Comparison of ENCODE assay signal across 9 mouse cellular contexts in genomic region chr10:128212148-128212547, GRCm38 (mm10). TPM values are rescaled to one million over a fixed set of nuclear protein-coding genes. Genes with fewer than 3 reads are reported as not detected.
A peak's percentile ranks its signal among the peaks of the same experiment; 100 is the strongest.
DNase-seq lines count a peak whose midpoint lies in the region; ATAC-seq and TF ChIP-seq lines count a peak whose summit lies in the region.
"Had no signal": no experiment of that assay in that cellular context is flagged by ENCODE, and none has a peak within 500 bp of the region (broad histone marks: within the 10 kb centered on the region; RNA-seq: fewer than 3 reads in every experiment).

No protein-coding gene starts in this region.

- TF ChIP-seq POLR2A in CH12.LX (IDR thresholded peaks at IDR 0.05; ENCODE audit: low read depth, low read length) = no peak

- peaks cover 17% of the 10 kb centered on the region for H3K27me3 ChIP-seq in heart, embryonic 10.5 days (ENCODE audit: insufficient read depth, poor library complexity, severe bottlenecking)
- H3K27me3 ChIP-seq in CH12.LX (replicated peaks) = no peaks in the 10 kb centered on the region
- peaks cover 3% of the 10 kb centered on the region; the same call in 1 of the 2 replicates for H3K27me3 ChIP-seq in forebrain, embryonic 15.5 days
- H3K27me3 ChIP-seq in liver, embryonic 15.5 days = 0 out of 2 replicates have a peak, but pooled peaks cover 11% of the 10 kb centered on the region

- H3K4me2 ChIP-seq in CH12.LX (ENCODE audit: insufficient read depth, low read depth, poor library complexity, severe bottlenecking) = peak overlapping the region; percentile 80
- H3K4me2 ChIP-seq in forebrain, embryonic 15.5 days (replicated peaks) = peak overlapping the region; percentile 76
- H3K4me2 ChIP-seq in liver, embryonic 15.5 days = peak overlapping the region; percentile 89

- in situ Hi-C loops in CH12.LX (cut with MboI; ENCODE audit: low pct_ligation_motif_present, low pct_unique_long_range_greater_than_20kb, low sequenced_read_pairs) = no loop called here

- H3K9me3 ChIP-seq in heart, embryonic 10.5 days = no peaks in the 10 kb centered on the region
- H3K9me3 ChIP-seq in CH12.LX (replicated peaks; ENCODE audit: low read length) = no peaks in the 10 kb centered on the region
- no peaks in the 10 kb centered on the region for H3K9me3 ChIP-seq in forebrain, embryonic 15.5 days
- H3K9me3 ChIP-seq in liver, embryonic 15.5 days (replicated peaks) = no peaks in the 10 kb centered on the region

- peaks cover 11% of the 10 kb centered on the region; the same call in 1 of the 2 replicates for H3K36me3 ChIP-seq in heart, embryonic 10.5 days
- H3K36me3 ChIP-seq in CH12.LX (replicated peaks in 1 of 2; ENCODE audit: control insufficient read depth in 1 of 2, insufficient read depth in 1 of 2, low read length in 1 of 2) = peaks cover 0 to 20% of the 10 kb centered on the region in 2 experiments
- H3K36me3 ChIP-seq in forebrain, embryonic 15.5 days = no peaks in the 10 kb centered on the region
- H3K36me3 ChIP-seq in liver, embryonic 15.5 days (replicated peaks) = peaks cover 14% of the 10 kb centered on the region; the same call in 1 of the 2 replicates

- TF ChIP-seq EP300 in CH12.LX (IDR thresholded peaks at IDR 0.05; ENCODE audit: low read length) = no peak

- TF ChIP-seq RAD21 in CH12.LX (IDR thresholded peaks at IDR 0.05; ENCODE audit: low read depth, low read length) = no peak

- H3K27ac ChIP-seq in heart, embryonic 10.5 days = peak overlapping the region; percentile 86
- H3K27ac ChIP-seq in CH12.LX (ENCODE audit: insufficient read depth, low read depth) = no peak overlapping the region
- 0 out of 2 replicates have a peak overlapping the region, but pooled peaks have one; percentile 65 for H3K27ac ChIP-seq in forebrain, embryonic 15.5 days (replicated peaks)
- H3K27ac ChIP-seq in liver, embryonic 15.5 days (replicated peaks) = peak overlapping the region; percentile 73

- TF ChIP-seq CTCF in CH12.LX (conservative IDR thresholded peaks at IDR 0.05 in 1 of 2, IDR thresholded peaks at IDR 0.05 in 1 of 2; ENCODE audit: low read depth in 2 of 2, low read length in 2 of 2) = no peak

- H3K79me2 ChIP-seq in CH12.LX (replicated peaks; ENCODE audit: control insufficient read depth, extremely low read depth, insufficient read depth, poor library complexity, severe bottlenecking) = peaks cover 16% of the 10 kb centered on the region

- peak; percentile 16 for ATAC-seq in forebrain, embryonic 15.5 days (replicated peaks)
- no peak for ATAC-seq in liver, embryonic 15.5 days (ENCODE audit: insufficient read depth)

- peak overlapping the region; percentile 55; the same call in 1 of the 2 replicates for H3K9ac ChIP-seq in CH12.LX (ENCODE audit: insufficient read depth, low read depth)
- peak overlapping the region; percentile 55 for H3K9ac ChIP-seq in forebrain, embryonic 15.5 days (replicated peaks)
- H3K9ac ChIP-seq in liver, embryonic 15.5 days = peak overlapping the region; percentile 33

- no peak for DNase-seq in heart, embryonic 10.5 days (ENCODE audit: low spot score)
- DNase-seq in heart, postnatal 25 days (ENCODE audit: low spot score) = no peak
- no peak for DNase-seq in CH12.LX (ENCODE audit: extremely low read depth)
- DNase-seq in thymus, postnatal 14 days = no peak
- DNase-seq in ovary, postnatal 10 days (ENCODE audit: low spot score) = no peak
- no peak for DNase-seq in frontal cortex, postnatal 14 days (ENCODE audit: low spot score in 2 of 2)

- H3K4me1 ChIP-seq in heart, embryonic 10.5 days = peaks cover 16% of the 10 kb centered on the region
- H3K4me1 ChIP-seq in CH12.LX (ENCODE audit: control insufficient read depth in 1 of 2, insufficient read depth in 2 of 2) = peaks cover 6 to 35% of the 10 kb centered on the region in 2 experiments
- H3K4me1 ChIP-seq in forebrain, embryonic 15.5 days = peaks cover 18% of the 10 kb centered on the region
- peaks cover 31% of the 10 kb centered on the region for H3K4me1 ChIP-seq in liver, embryonic 15.5 days (replicated peaks)

- dilution Hi-C loops in CH12.LX (cut with MboI; ENCODE audit: extremely low pct_ligation_motif_present, extremely low pct_unique_long_range_greater_than_20kb, low sequenced_read_pairs) = no loop called here

- intact Hi-C loops in heart, postnatal 25 days (cut with DNase I) = no loop called here

- H3K4me3 ChIP-seq in heart, embryonic 10.5 days = peak overlapping the region; percentile 84
- peak overlapping the region in 2 of 3 experiments; percentile 82 to 96 for H3K4me3 ChIP-seq in CH12.LX (replicated peaks in 1 of 3; ENCODE audit: low read depth in 2 of 3, low read length in 2 of 3, poor library complexity in 1 of 3)
- H3K4me3 ChIP-seq in forebrain, embryonic 15.5 days = peak overlapping the region; percentile 59
- H3K4me3 ChIP-seq in liver, embryonic 15.5 days (replicated peaks) = peak overlapping the region; percentile 70

- 44% methylated on average over 6 of the region's 6 CpGs for WGBS in heart, embryonic 10.5 days
- whole genome bisulfite sequencing in forebrain, embryonic 15.5 days = 55% methylated on average over 6 of the region's 6 CpGs
- 45% methylated on average over 6 of the region's 6 CpGs for WGBS in liver, embryonic 15.5 days (ENCODE audit: insufficient replicate concordance)

TF ChIP-seq in CH12.LX, 34 proteins besides CTCF, POLR2A, EP300 and RAD21 (continues in another document):
- no peak for TF ChIP-seq MAX (IDR thresholded peaks at IDR 0.05; ENCODE audit: low read length)
- no peak for TF ChIP-seq CHD2 (IDR thresholded peaks at IDR 0.05; ENCODE audit: low read length)
- TF ChIP-seq MAFK (IDR thresholded peaks at IDR 0.05; ENCODE audit: insufficient replicate concordance, low read length) = no peak
- no peak for TF ChIP-seq KAT2A (IDR thresholded peaks at IDR 0.05; ENCODE audit: insufficient replicate concordance, low read length)
- peak; percentile 23; the same call in 1 of the 2 replicates for TF ChIP-seq CHD1 (IDR thresholded peaks at IDR 0.05; ENCODE audit: low read depth, low read length)
- TF ChIP-seq ZNF384 (IDR thresholded peaks at IDR 0.05; ENCODE audit: low read depth, low read length) = peak; percentile 68
- no peak for TF ChIP-seq MXI1 (IDR thresholded peaks at IDR 0.05; ENCODE audit: low read depth, low read length)
- no peak for TF ChIP-seq NRF1 (IDR thresholded peaks at IDR 0.05; ENCODE audit: low read depth, low read length)
- TF ChIP-seq RCOR1 (conservative IDR thresholded peaks at IDR 0.05; ENCODE audit: low read depth, low read length) = no peak
- TF ChIP-seq ZKSCAN1 (IDR thresholded peaks at IDR 0.05; ENCODE audit: borderline replicate concordance, low read depth, low read length) = no peak
- no peak for TF ChIP-seq USF2 (conservative IDR thresholded peaks at IDR 0.05; ENCODE audit: low read depth, low read length)
- no peak for TF ChIP-seq BHLHE40 (IDR thresholded peaks at IDR 0.05; ENCODE audit: low read depth, low read length)
- TF ChIP-seq ELF1 (IDR thresholded peaks at IDR 0.05; ENCODE audit: low read depth, low read length) = no peak
- no peak for TF ChIP-seq ZC3H11A (IDR thresholded peaks at IDR 0.05; ENCODE audit: low read depth, low read length)
- no peak for TF ChIP-seq USF1 (IDR thresholded peaks at IDR 0.05; ENCODE audit: low read depth, low read length)
- TF ChIP-seq MAZ (IDR thresholded peaks at IDR 0.05; ENCODE audit: low read depth, low read length) = 0 out of 2 replicates have a peak, but pooled peaks have one; percentile 44
- TF ChIP-seq TCF12 (IDR thresholded peaks at IDR 0.05; ENCODE audit: low read depth, low read length) = no peak

RNA-seq across cellular contexts. Expression of gene Spryd4, which starts 0.5 kb away (rescaled TPM):
- polyA plus RNA-seq in heart, embryonic 10.5 days (2016; fragmentation: Nextera tagmentation; extraction: Ambion mirVana) = 37.9 and 41.9 TPM in 2 replicates
- 10 to 100 TPM; 42.8 to 45.5 TPM for total RNA-seq in heart, postnatal 25 days (2021)
- 24.2 and 32.4 TPM in 2 replicates for total RNA-seq in CH12.LX (2012; rRNA removed)
- total RNA-seq in CH12.LX (2014; rRNA removed) = 48.8 and 50.2 TPM in 2 replicates
- polyA plus RNA-seq in CH12.LX (2012; ENCODE audit: insufficient read length, low read depth) = 38.6 and 39.2 TPM in 2 replicates
- polyA plus RNA-seq in forebrain, embryonic 15.5 days (2015; fragmentation: Nextera tagmentation; extraction: Ambion mirVana) = 19.1 and 19.8 TPM in 2 replicates
- 26.2 and 29.0 TPM in 2 replicates for polyA plus RNA-seq in liver, embryonic 15.5 days (2015; fragmentation: Nextera tagmentation; extraction: Ambion mirVana)

RNA-seq across cellular contexts. Expression of gene Mip, which starts 13.5 kb away (rescaled TPM):
- not detected in 2 replicates for polyA plus RNA-seq in heart, embryonic 10.5 days (2016; fragmentation: Nextera tagmentation; extraction: Ambion mirVana)
- total RNA-seq in heart, postnatal 25 days (2021) = not detected
- not detected in 2 replicates for total RNA-seq in CH12.LX (2012; rRNA removed)
- total RNA-seq in CH12.LX (2014; rRNA removed) = not detected in 2 replicates
- not detected in 2 replicates for polyA plus RNA-seq in CH12.LX (2012; ENCODE audit: insufficient read length, low read depth)
- 0.19 TPM in 1 of 2 replicates, not detected in the other for polyA plus RNA-seq in forebrain, embryonic 15.5 days (2015; fragmentation: Nextera tagmentation; extraction: Ambion mirVana)
- polyA plus RNA-seq in liver, embryonic 15.5 days (2015; fragmentation: Nextera tagmentation; extraction: Ambion mirVana) = not detected in 2 replicates
- polyA plus RNA-seq: small intestine, adult 2 months had no signal

RNA-seq across cellular contexts. Expression of gene Gls2, which starts 17.9 kb away (rescaled TPM):
- polyA plus RNA-seq in heart, embryonic 10.5 days (2016; fragmentation: Nextera tagmentation; extraction: Ambion mirVana) = 0.86 and 1.1 TPM in 2 replicates
- 1 to 10 TPM in 1 of 2 experiments, under 1 TPM in 1; 0.94 to 1.1 TPM for total RNA-seq in heart, postnatal 25 days (2021)
- total RNA-seq in CH12.LX (2012; rRNA removed) (1.8 and 2.2 TPM in 2 replicates), CH12.LX (2014; rRNA removed) (1.9 and 2.0 TPM in 2 replicates)
- 0.86 and 1.8 TPM in 2 replicates for polyA plus RNA-seq in CH12.LX (2012; ENCODE audit: insufficient read length, low read depth)
- 0.57 and 0.64 TPM in 2 replicates for polyA plus RNA-seq in forebrain, embryonic 15.5 days (2015; fragmentation: Nextera tagmentation; extraction: Ambion mirVana)
- 10.1 and 15.5 TPM in 2 replicates for polyA plus RNA-seq in liver, embryonic 15.5 days (2015; fragmentation: Nextera tagmentation; extraction: Ambion mirVana)

RNA-seq across cellular contexts. Expression of gene Timeless, which starts 19.7 kb away (rescaled TPM):
- polyA plus RNA-seq in heart, embryonic 10.5 days (2016; fragmentation: Nextera tagmentation; extraction: Ambion mirVana) = 48.1 and 69.3 TPM in 2 replicates
- total RNA-seq in heart, postnatal 25 days (2021) = 1 to 10 TPM; 7.7 to 8.8 TPM
- total RNA-seq in CH12.LX (2012; rRNA removed) (47.2 and 51.5 TPM in 2 replicates), CH12.LX (2014; rRNA removed) (31.7 and 38.6 TPM in 2 replicates)
- polyA plus RNA-seq in CH12.LX (2012; ENCODE audit: insufficient read length, low read depth) = 65.9 and 80.3 TPM in 2 replicates
- polyA plus RNA-seq in forebrain, embryonic 15.5 days (2015; fragmentation: Nextera tagmentation; extraction: Ambion mirVana) = 32.0 and 35.8 TPM in 2 replicates
- polyA plus RNA-seq in liver, embryonic 15.5 days (2015; fragmentation: Nextera tagmentation; extraction: Ambion mirVana) = 24.4 and 26.2 TPM in 2 replicates

RNA-seq across cellular contexts. Expression of gene Rbms2, which starts 32.1 kb away (rescaled TPM):
- polyA plus RNA-seq in heart, embryonic 10.5 days (2016; fragmentation: Nextera tagmentation; extraction: Ambion mirVana) = 32.5 and 38.6 TPM in 2 replicates
- 10 to 100 TPM; 82.2 to 88.4 TPM for total RNA-seq in heart, postnatal 25 days (2021)
- total RNA-seq in CH12.LX (2012; rRNA removed) (9.4 and 9.8 TPM in 2 replicates), CH12.LX (2014; rRNA removed) (8.5 and 9.1 TPM in 2 replicates)
- 36.6 and 48.2 TPM in 2 replicates for polyA plus RNA-seq in CH12.LX (2012; ENCODE audit: insufficient read length, low read depth)
- 7.9 and 9.0 TPM in 2 replicates for polyA plus RNA-seq in forebrain, embryonic 15.5 days (2015; fragmentation: Nextera tagmentation; extraction: Ambion mirVana)
- polyA plus RNA-seq in liver, embryonic 15.5 days (2015; fragmentation: Nextera tagmentation; extraction: Ambion mirVana) = 6.7 and 6.9 TPM in 2 replicates
